Mouse (Mus musculus) intestine, embryonic 14.5 days (tissue): ENCODE measurements at regions not wholly inside any gene's neighbourhood (a gene's known extent, or its start where the extent isn't known, plus 50 kb on each side); places are given as distances from the start of the nearest gene placed in this dataset.
A peak's percentile ranks its signal among the peaks of the same experiment; 100 is the strongest.

Source experiments
- ATAC-seq: fragments of 200-750 bp; cut with Nextera tagmentation; replicated peaks from 2 replicates; pipeline ENCODE4 v1.8.0; 2017; ENCODE audit warnings: low read depth, moderate number of reproducible peaks, moderate TSS enrichment, moderate library complexity; ENCODE audit not compliant: low FRiP score, low TSS enrichment
- DNase-seq: peaks from one replicate; pipeline ENCODE4 v3.0.0-alpha.2; 2018; ENCODE audit warnings: low spot score
- H3K27ac ChIP-seq: fragments of 300-500 bp; sonication (generic); 2 replicates; pipeline ENCODE4 v1.5.1; 2014; ENCODE audit warnings: low read depth, mild to moderate bottlenecking, control low read depth
- H3K27me3 ChIP-seq: fragments of 300-500 bp; sonication (generic); replicated peaks from 2 replicates; pipeline ENCODE4 v1.6.1; 2014; ENCODE audit warnings: low read length, control low read depth; ENCODE audit not compliant: control insufficient read depth, insufficient read depth
- H3K36me3 ChIP-seq: fragments of 300-500 bp; sonication (generic); 2 replicates; pipeline ENCODE4 v1.6.1; 2014; ENCODE audit warnings: low read length, control low read depth; ENCODE audit not compliant: control insufficient read depth, insufficient read depth
- H3K4me1 ChIP-seq: fragments of 300-500 bp; sonication (generic); replicated peaks from 2 replicates; pipeline ENCODE4 v1.6.1; 2014; ENCODE audit warnings: low read length, control low read depth, mixed read lengths; ENCODE audit not compliant: control insufficient read depth, insufficient read depth
- H3K4me2 ChIP-seq: fragments of 300-500 bp; sonication (generic); 2 replicates; pipeline ENCODE4 v1.6.1; 2014; ENCODE audit warnings: low read length
- H3K4me3 ChIP-seq: fragments of 300-500 bp; sonication (generic); 2 replicates; pipeline ENCODE4 v1.5.1; 2014; ENCODE audit warnings: low read depth, low read length, control low read depth, mixed read lengths
- H3K9ac ChIP-seq: fragments of 300-500 bp; sonication (generic); 2 replicates; pipeline ENCODE4 v1.6.1; 2014; ENCODE audit warnings: mild to moderate bottlenecking, low read length
- H3K9me3 ChIP-seq: fragments of 300-500 bp; sonication (generic); 2 replicates; pipeline ENCODE4 v1.6.1; 2016; ENCODE audit warnings: low read length, control low read depth; ENCODE audit not compliant: control insufficient read depth
- WGBS: fragments of 180-500 bp; shearing (Covaris S2); extraction: QIAGEN DNeasy Blood & Tissue Kit; methylation state at CpG from one replicate; pipeline ENCODE4 v1.1.7; 2014; 5-methylcytosine and 5-hydroxymethylcytosine counted together

- Histone ChIP-seq H3K27me3 (no peaks in the 10 kb centered on the region), H3K4me2 (no peak overlapping the region), H3K27ac (no peak overlapping the region), H3K36me3 (no peaks in the 10 kb centered on the region), H3K4me1 (no peaks in the 10 kb centered on the region), H3K9me3 (no peaks in the 10 kb centered on the region), H3K9ac (no peak overlapping the region), H3K4me3 (no peak overlapping the region)
- DNase-seq (no peak), ATAC-seq (no peak)
- 55% methylated on average over 3 of the region's 3 CpGs for WGBS
Measured at GRCm38 (mm10) chr2:134275881-134276280, 278.3 kb downstream of the Hao1 start.

- Histone ChIP-seq H3K9me3 (no peaks in the 10 kb centered on the region), H3K36me3 (no peaks in the 10 kb centered on the region), H3K9ac (no peak overlapping the region), H3K4me3 (no peak overlapping the region), H3K27ac (no peak overlapping the region), H3K4me1 (no peaks in the 10 kb centered on the region), H3K27me3 (no peaks in the 10 kb centered on the region), H3K4me2 (no peak overlapping the region)
- DNase-seq, result peak; percentile 58
- no peak for ATAC-seq
- 32% methylated on average over 2 of the region's 2 CpGs for WGBS
Measured at GRCm38 (mm10) chr2:134268466-134268865, 285.7 kb downstream of the Hao1 start.
